Mouse (Mus musculus) liver, postnatal 0 days (tissue): ENCODE measurements around the gene Gm20662. TPM values are rescaled to one million over a fixed set of nuclear protein-coding genes. Genes with fewer than 3 reads are reported as not detected.

Experiments
- ATAC-seq: fragments of 200-750 bp; cut with Nextera tagmentation; 2 replicates; pipeline ENCODE4 v1.8.0; 2017; ENCODE audit warnings: mild to moderate bottlenecking, moderate library complexity
- DNase-seq: peaks from one replicate; pipeline ENCODE4 v3.0.0-alpha.2; 2016
- H3K27ac ChIP-seq: fragments of 300-500 bp; sonication (generic); 2 replicates; pipeline ENCODE4 v1.5.1; 2014; ENCODE audit warnings: antibody characterized with exemption, moderate library complexity, mild to moderate bottlenecking, low read depth
- H3K27me3 ChIP-seq: fragments of 300-500 bp; sonication (generic); 2 replicates; pipeline ENCODE4 v1.6.1; 2014; ENCODE audit warnings: low read length, control low read depth, mixed read lengths; ENCODE audit not compliant: insufficient read depth
- H3K36me3 ChIP-seq: fragments of 300-500 bp; sonication (generic); replicated peaks from 2 replicates; pipeline ENCODE4 v1.6.1; 2014; ENCODE audit warnings: mild to moderate bottlenecking, control low read depth, low read length, moderate library complexity, mixed read lengths; ENCODE audit not compliant: insufficient read depth
- H3K4me1 ChIP-seq: fragments of 300-500 bp; sonication (generic); 2 replicates; pipeline ENCODE4 v1.6.1; 2014; ENCODE audit warnings: antibody characterized with exemption, mild to moderate bottlenecking, control low read depth; ENCODE audit not compliant: insufficient read depth
- H3K4me2 ChIP-seq: fragments of 300-500 bp; sonication (generic); 2 replicates; pipeline ENCODE4 v1.6.1; 2014; ENCODE audit warnings: low read depth, mild to moderate bottlenecking, low read length, moderate library complexity, mixed read lengths
- H3K4me3 ChIP-seq: fragments of 300-500 bp; sonication (generic); 2 replicates; pipeline ENCODE4 v1.5.1; 2014; ENCODE audit warnings: low read depth, low read length
- H3K9ac ChIP-seq: fragments of 300-500 bp; sonication (generic); replicated peaks from 2 replicates; pipeline ENCODE4 v1.6.1; 2014; ENCODE audit warnings: mild to moderate bottlenecking, moderate library complexity
- H3K9me3 ChIP-seq: fragments of 300-500 bp; sonication (generic); 2 replicates; pipeline ENCODE4 v1.6.1; 2016; ENCODE audit warnings: mild to moderate bottlenecking, control low read depth, low read length, mixed read lengths
- CTCF ChIP-seq: sonication (generic); IDR thresholded peaks from 2 replicates; pipeline ENCODE4 v1.5.1; 2016; ENCODE audit warnings: antibody characterized with exemption, low read depth
- EP300 ChIP-seq: IDR thresholded peaks from 2 replicates; pipeline ENCODE4 v1.6.1; 2016; ENCODE audit warnings: antibody characterized with exemption, low read depth, mild to moderate bottlenecking
- WGBS: fragments of 180-500 bp; shearing (Covaris S2); extraction: QIAGEN DNeasy Blood & Tissue Kit; methylation state at CpG from one replicate; pipeline ENCODE4 v1.1.7; 2014; ENCODE audit not compliant: insufficient replicate concordance; 5-methylcytosine and 5-hydroxymethylcytosine counted together
- microRNA-seq: library from miRNA; unstranded; fragments of <30 nt; microRNA quantifications from one replicate; pipeline ENCODE4, GENCODE M21; 2016
- polyA plus RNA-seq: library from polyadenylated mRNA; unstranded; fragments of >200 nt; fragmentation: Nextera tagmentation; extraction: Ambion mirVana; gene quantifications from 2 replicates; pipeline ENCODE4 v1.2.1, GENCODE M21; 2015

The Gm20662 gene
- polyA plus RNA-seq, 1 experiment from 2014 or later, result not detected

- peak; percentile 54 for DNase-seq
- WGBS, result 25% methylated on average over 12 of the region's 12 CpGs
These were observed 86.9 kb downstream of the Gm20662 start, which contains the start of gene Rnf123 for GRCm38 (mm10) chr9:108082988-108083431. TSS of gene Rnf123 (minus strand) at chr9:108083346.

GRCm38 (mm10) chr9:108083561-108083960 is 87.4 kb downstream of the Gm20662 start:
- ATAC-seq (no peak), DNase-seq (no peak)
- Histone ChIP-seq H3K4me3 (no peak overlapping the region), H3K4me2 (peak overlapping the region; percentile 56), H3K9me3 (no peaks in the 10 kb centered on the region), H3K27me3 (no peaks in the 10 kb centered on the region), H3K4me1 (peaks cover 52% of the 10 kb centered on the region), H3K9ac (peak overlapping the region; percentile 42), H3K36me3 (peaks cover 52% of the 10 kb centered on the region), H3K27ac (peak overlapping the region; percentile 63)
- 58% methylated on average over 6 of the region's 6 CpGs for WGBS
- TF ChIP-seq CTCF (no peak), EP300 (peak; percentile 75)

More at GRCm38 (mm10) chr9:108082988-108083431, 86.9 kb downstream of the Gm20662 start, which contains the start of gene Rnf123:
- Histone ChIP-seq H3K9ac (peak within 1 kb of the TSS; percentile 42), H3K4me1 (peaks cover 57% of the 10 kb centered on the region), H3K27ac (peak within 1 kb of the TSS; percentile 63), H3K9me3 (no peaks in the 10 kb centered on the region), H3K4me2 (peak within 1 kb of the TSS; percentile 56), H3K27me3 (no peaks in the 10 kb centered on the region), H3K4me3 (peak within 1 kb of the TSS; percentile 2; the same call in 1 of the 2 replicates), H3K36me3 (peaks cover 47% of the 10 kb centered on the region)
- no peak; the same call in 1 of the 2 replicates for TF ChIP-seq EP300
- TF ChIP-seq CTCF, result no peak
- no peak for ATAC-seq

GRCm38 (mm10) chr9:108085261-108085660 is 89.1 kb downstream of the Gm20662 start:
- 78% methylated on average over 4 of the region's 4 CpGs for WGBS
- no peak overlapping the region for H3K4me2 ChIP-seq
- peak overlapping the region; percentile 24 for H3K9ac ChIP-seq
- no peaks in the 10 kb centered on the region for H3K27me3 ChIP-seq
- ATAC-seq, result no peak
- TF ChIP-seq CTCF (no peak), EP300 (no peak)
- H3K9me3 ChIP-seq, result no peaks in the 10 kb centered on the region
- H3K4me3 ChIP-seq, result no peak overlapping the region
- DNase-seq, result no peak
- H3K36me3 ChIP-seq, result peaks cover 69% of the 10 kb centered on the region
- peaks cover 44% of the 10 kb centered on the region for H3K4me1 ChIP-seq
- H3K27ac ChIP-seq, result peak overlapping the region; percentile 63

- H3K4me3 ChIP-seq, result no peak overlapping the region
- no peak overlapping the region for H3K27ac ChIP-seq
- peaks cover 17% of the 10 kb centered on the region for H3K4me1 ChIP-seq
- WGBS, result 91% methylated on average over 7 of the region's 7 CpGs
- H3K4me2 ChIP-seq, result no peak overlapping the region
- H3K36me3 ChIP-seq, result peaks cover 74% of the 10 kb centered on the region
- no peaks in the 10 kb centered on the region for H3K27me3 ChIP-seq
- no peak for DNase-seq
- no peaks in the 10 kb centered on the region for H3K9me3 ChIP-seq
- TF ChIP-seq EP300, result no peak
- TF ChIP-seq CTCF, result no peak
- no peak for ATAC-seq
- no peak overlapping the region for H3K9ac ChIP-seq
These were observed 94.5 kb downstream of the Gm20662 start for GRCm38 (mm10) chr9:108090611-108091120.

- Histone ChIP-seq H3K4me2 (peak overlapping the region; percentile 92), H3K4me1 (peaks cover 31% of the 10 kb centered on the region), H3K27ac (peak overlapping the region; percentile 98), H3K9ac (peak overlapping the region; percentile 92), H3K36me3 (peaks cover 44% of the 10 kb centered on the region), H3K9me3 (no peaks in the 10 kb centered on the region), H3K4me3 (peak overlapping the region; percentile 76), H3K27me3 (no peaks in the 10 kb centered on the region)
- ATAC-seq (no peak), DNase-seq (no peak)
- TF ChIP-seq EP300, result no peak
- no peak for TF ChIP-seq CTCF
- WGBS, result 63% methylated on average over 10 of the region's 10 CpGs
These were observed 97.4 kb downstream of the Gm20662 start for GRCm38 (mm10) chr9:108093586-108093985.

- peak; percentile 33; the same call in 1 of the 2 replicates for TF ChIP-seq CTCF
- no peak; the same call in 1 of the 2 replicates for TF ChIP-seq EP300
- under 1% methylated on average over 52 of the region's 52 CpGs for WGBS
- Histone ChIP-seq H3K9ac (peak within 1 kb of the TSS; percentile 92), H3K36me3 (peaks cover 37% of the 10 kb centered on the region), H3K9me3 (no peaks in the 10 kb centered on the region), H3K4me1 (peaks cover 33% of the 10 kb centered on the region), H3K4me3 (peak within 1 kb of the TSS; percentile 76), H3K27ac (peak within 1 kb of the TSS; percentile 98), H3K27me3 (no peaks in the 10 kb centered on the region), H3K4me2 (peak within 1 kb of the TSS; percentile 92)
- peak; percentile 99 for DNase-seq
- peak; percentile 83 for ATAC-seq
These were observed 98.2 kb downstream of the Gm20662 start, which contains the start of gene Apeh for GRCm38 (mm10) chr9:108094184-108094941. TSS of gene Apeh (minus strand) at chr9:108094606.

Small RNA genes within 50 kb of the gene (microRNA-seq; reads per million reads assigned to microRNA genes)
- 5.3 reads per million, percentile 8 among the genes with 10 or more reads in this experiment for gene Mir7088

Other genes starting within 250 kb of the Gm20662 start
- gene Rbm5, start 225.4 kb upstream of the Gm20662 start, polyA plus RNA-seq, result 37.8 and 41.7 TPM in 2 replicates
- 14.3 and 17.0 TPM in 2 replicates for gene Rbm6, start 123.1 kb upstream of the Gm20662 start, polyA plus RNA-seq
- 5.3 and 5.8 TPM in 2 replicates for gene Mon1a, start 108.2 kb upstream of the Gm20662 start, polyA plus RNA-seq
- 0.37 and 0.38 TPM in 2 replicates for gene Mst1r, start 89.5 kb upstream of the Gm20662 start, polyA plus RNA-seq
- gene Actl11, start 67.9 kb upstream of the Gm20662 start, polyA plus RNA-seq, result not detected in 2 replicates
- gene Camkv, start 60.7 kb upstream of the Gm20662 start, polyA plus RNA-seq, result 0.04 and 0.09 TPM in 2 replicates
- 5.4 and 6.5 TPM in 2 replicates for gene Traip, start 46.2 kb upstream of the Gm20662 start, polyA plus RNA-seq
- 32.0 and 33.2 TPM in 2 replicates for gene Uba7, start 20.8 kb upstream of the Gm20662 start, polyA plus RNA-seq
- gene Gm20661, start 13.3 kb upstream of the Gm20662 start, polyA plus RNA-seq, result 0.12 and 0.31 TPM in 2 replicates
- 28.5 and 30.6 TPM in 2 replicates for gene Inka1, start 10.5 kb upstream of the Gm20662 start, polyA plus RNA-seq
- gene Cdhr4, start 3.9 kb upstream of the Gm20662 start, polyA plus RNA-seq, result 0.75 and 1.1 TPM in 2 replicates
- gene Ip6k1, start 6.2 kb downstream of the Gm20662 start, polyA plus RNA-seq, result 18.4 and 19.8 TPM in 2 replicates
- 12.2 and 12.6 TPM in 2 replicates for gene Gmppb, start 52.9 kb downstream of the Gm20662 start, polyA plus RNA-seq
- gene Amigo3, start 56.8 kb downstream of the Gm20662 start, polyA plus RNA-seq, result 0.59 and 0.86 TPM in 2 replicates
- gene Mst1, start 84.1 kb downstream of the Gm20662 start, polyA plus RNA-seq, result 81.4 and 93.0 TPM in 2 replicates
- 45.2 and 50.1 TPM in 2 replicates for gene Rnf123, start 87.0 kb downstream of the Gm20662 start, polyA plus RNA-seq
- 67.7 and 75.2 TPM in 2 replicates for gene Apeh, start 98.3 kb downstream of the Gm20662 start, polyA plus RNA-seq
- gene Bsn, start 194.0 kb downstream of the Gm20662 start, polyA plus RNA-seq, result 0.58 and 0.59 TPM in 2 replicates